Mouse (Mus musculus) layer of hippocampus, adult 9-11 months (tissue): ENCODE results near the gene Sbf2.
A peak's percentile ranks its signal among the peaks of the same experiment; 100 is the strongest.

Experiments
- DNase-seq: peaks from one replicate; pipeline ENCODE4 v3.0.0; 2022

Sbf2 gene

DNA sequence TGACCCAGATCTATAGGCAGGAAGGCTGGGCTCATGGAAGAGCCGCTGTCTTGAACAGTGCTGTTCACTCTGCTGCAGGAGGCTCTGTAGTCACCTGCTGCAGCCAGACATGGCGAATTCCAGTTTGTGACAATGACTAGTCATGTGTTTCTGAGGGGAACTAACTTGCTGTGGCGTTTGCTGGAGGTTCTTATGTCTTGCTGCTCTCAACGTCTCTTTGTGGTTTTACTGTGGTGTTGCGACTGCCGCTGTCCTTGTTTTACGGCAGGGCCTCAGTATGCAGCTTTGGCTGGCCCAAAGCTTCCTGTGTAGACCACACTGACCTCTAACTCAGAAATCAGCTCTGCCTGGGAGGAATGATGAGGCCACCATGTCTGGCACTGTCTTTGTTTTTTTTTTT is 344.3 kb downstream of the Sbf2 start:
- DNase-seq, result peak; percentile 24

- DNase-seq, result no peak
These were observed 344.9 kb downstream of the Sbf2 start for GRCm38 (mm10) chr7:110269777-110270176.

GRCm38 (mm10) chr7:110268511-110268910 is 346.2 kb downstream of the Sbf2 start:
- DNase-seq, result no peak

DNA sequence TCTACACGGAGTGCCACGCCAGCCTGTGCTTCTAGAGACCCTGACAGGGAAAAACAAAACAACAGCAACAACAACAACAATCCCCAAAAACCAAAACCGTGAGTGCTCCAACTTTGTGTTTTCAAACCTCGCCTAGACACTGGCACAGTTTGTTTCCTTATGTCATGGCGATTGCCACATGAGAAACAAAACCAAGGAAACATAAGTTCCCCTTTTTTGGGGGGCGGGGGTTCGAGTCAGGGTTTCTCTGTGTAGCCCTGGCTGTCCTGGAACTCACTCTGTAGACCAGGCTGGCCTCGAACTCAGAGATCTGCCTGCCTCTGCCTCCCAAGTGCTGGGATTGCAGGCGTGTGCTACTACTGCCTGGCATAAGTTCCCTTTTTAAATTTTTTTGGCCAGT is 346.7 kb downstream of the Sbf2 start:
- no peak for DNase-seq

DNA sequence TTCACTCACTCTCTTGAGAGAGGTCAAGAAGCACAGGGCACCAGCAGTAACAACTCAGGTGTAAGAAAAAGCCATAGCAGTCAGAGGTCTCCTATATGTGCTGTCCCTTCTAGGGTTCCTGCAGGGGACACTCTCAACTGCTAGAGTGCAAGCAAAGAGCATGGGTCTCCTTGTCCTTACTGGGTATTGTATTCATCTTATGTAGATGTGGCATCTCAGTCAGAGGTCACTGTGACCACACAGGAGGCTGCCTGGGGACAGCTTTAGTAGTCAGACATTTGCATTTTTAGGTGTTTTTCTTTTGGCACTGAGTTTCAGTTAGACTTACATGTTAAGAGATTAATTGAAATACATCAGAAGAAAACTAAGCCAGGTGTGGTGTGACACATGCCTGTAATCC is 347.7 kb downstream of the Sbf2 start:
- no peak for DNase-seq

DNA sequence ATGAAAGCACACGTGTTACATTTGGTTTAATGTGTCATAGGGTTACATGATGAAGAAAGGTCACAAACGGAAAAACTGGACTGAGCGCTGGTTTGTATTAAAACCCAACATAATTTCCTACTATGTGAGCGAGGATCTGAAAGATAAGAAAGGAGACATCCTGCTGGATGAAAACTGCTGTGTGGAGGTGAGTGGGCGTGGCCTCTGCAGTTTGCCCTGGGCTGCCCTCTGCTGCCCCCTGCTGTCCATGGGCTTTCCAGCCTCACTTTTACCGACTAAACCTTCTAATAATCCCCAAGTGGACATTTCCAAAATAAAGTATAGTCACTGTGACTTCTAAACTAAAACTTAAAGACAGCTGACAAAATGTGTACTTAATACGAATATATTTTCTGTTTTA is 348.9 kb downstream of the Sbf2 start:
- peak; percentile 75 for DNase-seq

- DNase-seq, result no peak
These were observed 351.2 kb downstream of the Sbf2 start for GRCm38 (mm10) chr7:110263474-110263873.

- DNase-seq, result no peak
These were observed 352.1 kb downstream of the Sbf2 start for GRCm38 (mm10) chr7:110262661-110263060.

DNA sequence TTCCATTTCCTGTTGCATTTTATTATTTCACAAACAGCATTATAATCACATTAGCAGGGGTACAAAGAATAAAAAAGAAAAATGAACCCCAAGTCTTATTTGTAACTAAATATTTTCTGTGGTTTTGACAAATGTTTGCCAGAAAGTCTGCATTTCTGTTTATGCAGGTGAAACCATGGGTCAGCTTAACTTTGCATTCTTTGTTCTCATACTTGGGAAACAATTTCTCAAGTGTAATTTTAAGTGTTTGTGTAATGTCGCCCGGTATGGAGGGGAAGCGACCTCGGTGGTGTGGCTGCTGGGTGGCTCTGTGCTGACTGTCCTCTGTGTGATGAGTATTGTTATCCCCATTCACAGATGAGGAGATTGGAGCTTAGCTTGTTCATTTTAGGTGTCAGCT is 352.9 kb downstream of the Sbf2 start:
- DNase-seq, result no peak

DNA sequence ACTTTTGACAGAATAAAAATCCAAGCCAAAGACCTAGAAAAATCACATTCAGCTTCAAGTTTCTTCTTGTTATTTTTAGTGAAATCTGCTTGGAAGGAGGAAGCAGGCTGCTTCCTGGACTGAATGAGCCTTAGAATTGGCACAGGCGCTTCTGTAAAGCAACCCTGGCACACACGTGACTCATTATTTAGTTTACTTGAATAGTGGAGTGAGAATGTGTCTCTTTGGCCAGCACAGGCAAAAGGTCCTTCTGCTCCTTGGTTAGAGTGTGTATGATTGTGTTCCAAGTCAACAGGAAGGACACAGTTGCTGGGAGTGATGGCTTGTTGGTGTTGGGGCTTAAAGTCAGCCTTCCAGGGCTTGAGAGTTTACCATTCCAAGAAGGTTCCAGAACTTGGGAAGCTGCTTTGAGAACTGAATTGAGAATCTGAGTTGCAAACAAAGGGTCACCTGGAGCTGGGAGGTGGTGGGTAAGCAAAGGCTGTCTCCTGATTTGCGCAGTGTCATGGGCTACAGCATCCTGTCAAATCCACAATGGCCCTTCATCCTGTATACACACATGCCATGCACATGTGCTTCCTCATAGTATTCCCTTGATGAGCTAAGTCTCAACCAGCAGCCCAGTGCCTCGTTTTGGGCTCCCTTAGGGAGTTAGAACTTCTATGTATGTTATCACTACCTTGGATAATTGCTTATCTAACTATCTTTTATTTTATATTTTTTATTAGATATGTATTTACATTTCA is 354.6 kb downstream of the Sbf2 start:
- DNase-seq, result peak; percentile 63

DNA sequence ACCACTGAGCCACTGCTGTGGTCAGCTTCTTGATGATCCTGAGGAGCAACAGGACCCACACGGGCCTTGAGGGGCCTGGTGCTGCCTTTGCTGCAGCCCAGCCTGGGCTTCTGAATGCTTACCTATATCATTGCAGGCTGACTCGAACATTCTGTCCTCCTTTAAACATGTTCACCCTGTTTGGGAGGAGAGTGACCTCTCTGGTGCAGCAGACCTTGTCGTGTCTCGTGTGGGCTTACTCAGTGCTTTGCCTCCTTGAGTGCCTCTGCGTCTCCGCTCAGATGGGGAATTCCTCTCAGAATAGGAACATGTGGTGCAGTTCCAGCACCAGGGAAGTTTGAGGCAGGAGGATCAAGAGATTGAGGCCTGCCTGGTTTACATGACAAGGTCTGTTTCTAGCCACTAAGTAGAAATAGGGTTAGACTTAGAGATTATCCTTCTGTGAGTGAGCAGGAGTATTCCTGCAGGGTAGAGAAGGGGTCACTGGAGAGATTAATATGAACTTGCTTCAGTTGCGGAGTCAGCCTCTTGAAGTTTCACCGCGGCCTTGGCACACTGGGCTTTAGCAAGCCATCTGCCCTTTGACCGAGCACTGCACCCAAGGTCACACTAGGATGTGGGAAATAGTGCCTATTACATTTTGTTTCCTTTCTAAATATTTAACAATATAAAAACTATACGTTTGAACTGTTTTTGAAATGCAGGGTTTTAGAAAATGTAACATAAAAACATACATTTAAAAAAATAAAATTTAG is 356.3 kb downstream of the Sbf2 start:
- DNase-seq, result no peak
